Mouse (Mus musculus): ENCODE results near the gene Kbtbd8.

Gene Kbtbd8

DNA sequence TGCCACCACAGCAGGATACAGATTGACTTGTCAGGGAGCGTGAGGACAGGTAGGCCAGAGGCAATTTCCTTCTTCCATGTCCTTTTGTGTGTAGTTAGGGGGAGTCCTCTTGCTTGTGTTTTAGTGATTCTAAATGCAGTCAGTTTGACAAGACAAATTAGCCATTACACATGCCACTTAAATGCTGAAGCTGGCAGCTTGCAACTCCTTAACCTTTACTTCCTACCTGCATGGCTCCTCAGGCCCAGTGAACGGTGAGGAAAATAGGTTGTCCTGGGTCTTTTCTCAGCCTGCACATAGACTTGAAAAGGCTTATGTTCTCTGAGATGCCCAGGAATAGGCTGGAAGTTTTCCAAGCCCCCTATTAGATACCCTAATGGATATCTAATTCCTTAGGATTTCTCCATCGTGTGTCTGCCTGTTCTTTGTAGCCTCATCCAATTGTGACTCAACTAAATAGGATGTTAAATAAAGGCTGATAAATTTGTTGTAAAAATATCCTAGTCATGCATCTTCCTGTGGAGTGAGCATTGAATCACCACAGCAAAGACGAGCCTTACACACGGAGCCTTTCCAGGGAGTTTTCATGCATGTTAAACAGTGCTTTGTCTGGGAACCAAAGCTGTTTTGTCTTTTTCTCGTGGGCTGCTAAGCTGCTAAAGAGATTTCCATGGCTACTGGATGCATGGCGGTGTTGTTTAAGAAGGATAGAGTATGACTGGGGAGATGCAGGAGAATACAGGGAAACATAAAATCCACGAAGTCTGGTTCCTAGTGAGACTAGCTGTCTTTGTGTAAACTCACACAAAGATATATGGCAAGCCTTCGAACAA is 57.5 kb downstream of the Kbtbd8 start:
- no peak for DNase-seq (ENCODE audit: inconsistent ontology term)

All from Muller cell, postnatal 12 days (primary cell).